Mouse (Mus musculus) B cell, adult 62 days (primary cell): ENCODE measurements around the gene Vps25. TPM values are rescaled to one million over a fixed set of nuclear protein-coding genes. Genes with fewer than 3 reads are reported as not detected.

ENCODE experiments used
- total RNA-seq: library from RNA; stranded (reverse); gene quantifications from 4 replicates; pipeline ENCODE4 v1.2.4, GENCODE M21; 2023

The Vps25 gene
- 74.7 to 90.7 TPM (median 77.1 TPM) in 4 replicates for total RNA-seq

GRCm38 (mm10) chr11:101253613-101254389 lies at the start of gene Vps25:
Gene Vps25, plus strand, starts transcription at chr11:101253707.

DNA sequence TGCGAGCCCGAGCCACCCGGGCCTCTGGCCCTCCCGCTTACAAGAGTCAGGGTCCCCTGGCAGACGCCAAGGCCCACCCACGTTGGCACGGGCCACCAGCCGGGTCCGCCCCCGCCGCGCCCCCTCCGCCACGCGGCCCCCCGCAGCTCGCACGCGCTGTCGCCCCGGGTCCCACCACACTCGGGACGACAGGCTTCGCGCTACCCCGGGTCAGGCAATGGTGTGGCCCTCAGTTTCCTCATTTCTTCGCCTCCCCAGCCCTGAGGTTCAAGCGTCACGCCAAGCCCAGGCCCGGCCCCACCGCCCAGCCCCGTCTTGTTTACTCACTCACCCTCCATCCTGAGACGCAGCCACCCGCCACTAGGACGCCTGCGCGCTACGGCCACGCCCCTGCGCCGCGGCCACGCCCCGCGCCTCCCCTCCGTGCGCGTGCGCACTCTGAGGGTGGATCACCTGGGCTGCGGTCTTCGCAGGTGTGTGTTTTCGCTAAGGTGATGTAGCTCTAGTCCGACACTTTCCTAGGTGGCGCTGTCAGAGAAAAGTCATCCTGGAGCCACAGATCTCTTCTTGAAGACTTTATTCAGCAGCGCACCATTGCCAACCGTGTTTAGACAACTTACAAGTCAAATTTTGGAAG lies 27.3 kb upstream of the Vps25 start, which contains the start of gene Ezh1:
Gene Ezh1 (minus strand): TSS at position 399 of the 637 bp plus-strand sequence.

DNA sequence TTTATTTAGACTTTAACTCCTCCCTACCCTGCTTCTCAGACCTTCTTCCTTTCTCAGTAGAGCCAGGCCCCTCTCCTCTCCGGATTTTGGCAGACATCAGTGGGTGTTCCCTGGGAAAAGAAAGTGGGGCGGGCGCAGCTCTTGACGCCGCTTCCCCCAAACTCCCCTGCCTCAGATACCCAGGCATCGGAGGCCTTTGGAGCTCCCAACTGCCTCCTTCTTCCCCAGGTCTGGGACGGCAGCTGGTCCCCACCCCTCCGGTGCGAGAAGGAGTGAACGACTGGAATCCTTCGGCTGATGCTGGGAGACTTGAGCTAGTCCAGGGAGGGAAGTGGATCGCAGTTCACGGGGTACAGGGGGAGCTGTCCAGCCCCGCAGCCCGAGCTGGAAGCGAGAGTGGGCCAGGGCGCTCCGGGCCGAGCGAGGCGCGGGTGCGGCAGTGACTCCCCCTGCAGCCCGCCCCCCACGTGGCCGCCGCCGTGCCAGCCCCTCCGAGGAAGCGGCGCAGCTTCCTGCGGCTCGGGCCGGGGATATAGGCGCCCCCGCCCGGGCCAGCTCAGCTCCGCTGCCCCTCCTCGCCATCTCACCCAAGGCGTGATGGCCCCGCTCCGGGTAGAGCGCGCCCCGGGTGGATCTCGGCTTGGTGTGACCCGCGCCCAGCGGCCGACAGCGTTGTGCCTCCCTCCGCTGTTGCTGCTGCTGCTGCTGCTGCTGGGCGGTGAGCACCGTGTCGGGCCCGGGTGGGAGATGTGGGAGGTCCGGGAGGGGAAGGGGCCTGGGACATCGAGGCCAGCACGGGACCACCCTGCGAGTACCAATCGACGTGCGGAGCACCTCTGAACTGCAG lies 7.4 kb upstream of the Vps25 start, which contains the start of gene Ramp2:
Gene Ramp2 (plus strand): TSS at position 174 of the 847 bp plus-strand sequence.

GRCm38 (mm10) chr11:101259948-101260825 lies 6.7 kb downstream of the Vps25 start, which contains the start of gene Wnk4:
Gene Wnk4, plus strand, starts transcription at chr11:101260567.

GRCm38 (mm10) chr11:101278223-101279192 lies 25.0 kb downstream of the Vps25 start, which contains the start of the genes Cntd1 and Coa3:
Gene Cntd1, plus strand, starts transcription at chr11:101279012.
Gene Coa3, minus strand, starts transcription at chr11:101279114.

GRCm38 (mm10) chr11:101302004-101302798 lies 48.7 kb downstream of the Vps25 start, which contains the start of gene Becn1:
Gene Becn1, minus strand, starts transcription at chr11:101302286.

Other genes with a start within 250 kb of the Vps25 start
- 66.2 to 98.9 TPM (median 80.0 TPM) in 4 replicates for gene Atp6v0a1, start 244.3 kb upstream of the Vps25 start, total RNA-seq
- 12.9 to 16.4 TPM (median 15.4 TPM) in 4 replicates for gene Naglu, start 183.7 kb upstream of the Vps25 start, total RNA-seq
- gene Hsd17b1, start 175.3 kb upstream of the Vps25 start, total RNA-seq = 0.86 to 2.2 TPM (median 1.4 TPM) in 4 replicates
- gene Coasy, start 171.1 kb upstream of the Vps25 start, total RNA-seq = 13.9 to 15.7 TPM (median 14.8 TPM) in 4 replicates
- 32.6 to 43.0 TPM (median 36.8 TPM) in 4 replicates for gene Mlx, start 166.4 kb upstream of the Vps25 start, total RNA-seq
- gene Psmc3ip, start 158.3 kb upstream of the Vps25 start, total RNA-seq = 3.7 to 4.6 TPM (median 4.2 TPM) in 4 replicates
- 71.0 to 81.9 TPM (median 75.1 TPM) in 4 replicates for gene Retreg3, start 133.8 kb upstream of the Vps25 start, total RNA-seq
- gene Tubg1, start 133.8 kb upstream of the Vps25 start, total RNA-seq = 15.8 to 18.7 TPM (median 16.9 TPM) in 4 replicates
- gene Tubg2, start 97.8 kb upstream of the Vps25 start, total RNA-seq = 3.1 to 5.6 TPM (median 4.7 TPM) in 4 replicates
- 0.34 to 0.49 TPM (median 0.37 TPM) in 4 replicates for gene Cntnap1, start 83.2 kb upstream of the Vps25 start, total RNA-seq
- 1.2 to 4.3 TPM (median 3.4 TPM) in 4 replicates for gene Plekhh3, start 82.4 kb upstream of the Vps25 start, total RNA-seq
- gene Ccr10, start 78.3 kb upstream of the Vps25 start, total RNA-seq = not detected in 4 replicates
- gene Ezh1, start 27.2 kb upstream of the Vps25 start, total RNA-seq = 78.1 to 86.6 TPM (median 84.3 TPM) in 4 replicates
- gene Ramp2, start 7.7 kb upstream of the Vps25 start, total RNA-seq = not detected in 4 replicates
- 0.30 to 1.1 TPM (median 0.57 TPM) in 4 replicates for gene Wnk4, start 6.9 kb downstream of the Vps25 start, total RNA-seq
- gene Cntd1, start 25.3 kb downstream of the Vps25 start, total RNA-seq = 0.22 to 0.77 TPM (median 0.35 TPM) in 4 replicates
- 27.6 to 31.2 TPM (median 28.7 TPM) in 4 replicates for gene Coa3, start 25.4 kb downstream of the Vps25 start, total RNA-seq
- gene Becn1, start 48.6 kb downstream of the Vps25 start, total RNA-seq = 181 to 201 TPM (median 186 TPM) in 4 replicates
- gene Psme3, start 62.5 kb downstream of the Vps25 start, total RNA-seq = 136 to 141 TPM (median 140 TPM) in 4 replicates
- 13.9 to 14.7 TPM (median 14.2 TPM) in 4 replicates for gene Aoc2, start 71.4 kb downstream of the Vps25 start, total RNA-seq
- 0.28 to 0.64 TPM (median 0.60 TPM) in 4 replicates for gene Aoc3, start 76.9 kb downstream of the Vps25 start, total RNA-seq
- gene G6pc, start 113.9 kb downstream of the Vps25 start, total RNA-seq = not detected in 4 replicates
- 21.0 to 29.1 TPM (median 23.2 TPM) in 4 replicates for gene Aarsd1, start 163.9 kb downstream of the Vps25 start, total RNA-seq
- gene Gm27029, start 171.1 kb downstream of the Vps25 start, total RNA-seq = 0.63 to 1.1 TPM (median 0.92 TPM) in 4 replicates
- 19.6 to 22.2 TPM (median 21.1 TPM) in 4 replicates for gene Rundc1, start 171.4 kb downstream of the Vps25 start, total RNA-seq
- 1.7 to 3.6 TPM (median 1.8 TPM) in 4 replicates for gene Ptges3l, start 171.6 kb downstream of the Vps25 start, total RNA-seq
- 121 to 138 TPM (median 128 TPM) in 4 replicates for gene Rpl27, start 188.6 kb downstream of the Vps25 start, total RNA-seq
- gene Ifi35, start 194.7 kb downstream of the Vps25 start, total RNA-seq = 63.3 to 70.8 TPM (median 65.7 TPM) in 4 replicates
- 0.53 to 0.75 TPM (median 0.63 TPM) in 4 replicates for gene Rnd2, start 211.3 kb downstream of the Vps25 start, total RNA-seq
- gene Vat1, start 212.5 kb downstream of the Vps25 start, total RNA-seq = 15.8 to 19.6 TPM (median 17.8 TPM) in 4 replicates